Mouse (Mus musculus): ENCODE measurements around the gene Bcl7a. TPM values are rescaled to one million over a fixed set of nuclear protein-coding genes. Genes with fewer than 3 reads are reported as not detected.

Gene Bcl7a
- polyA plus RNA-seq, 1 experiment from 2014 or later = 5.9 TPM

DNA sequence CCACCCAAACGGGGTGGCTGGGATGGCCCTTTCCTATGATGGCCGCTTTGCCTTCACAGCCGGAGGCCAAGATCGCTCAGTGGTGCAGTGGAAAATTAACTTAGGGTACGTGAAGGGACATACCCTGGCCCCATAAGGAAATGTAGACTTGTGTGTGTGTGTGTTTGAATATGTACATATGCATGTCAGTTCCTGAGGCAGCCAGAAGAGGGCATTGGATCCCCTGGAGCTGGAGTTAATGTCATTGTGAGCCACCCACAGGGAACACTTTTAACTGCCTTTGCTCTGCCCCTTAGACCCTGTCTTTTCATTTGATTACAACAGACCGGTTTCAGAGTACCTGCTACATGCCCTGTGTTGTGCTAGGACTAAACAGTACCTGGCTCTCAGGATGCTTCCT lies 45.1 kb upstream of the Bcl7a start:
- no peaks in the 10 kb centered on the region for H3K27me3 ChIP-seq (ENCODE audit: control insufficient read depth, insufficient read depth, low read length)
- H3K9ac ChIP-seq (ENCODE audit: low read length) = no peak overlapping the region
- 86% methylated on average over 6 of the region's 6 CpGs for WGBS
- no peaks in the 10 kb centered on the region for H3K36me3 ChIP-seq (ENCODE audit: control insufficient read depth, insufficient read depth, low read length)
- DNase-seq (ENCODE audit: low spot score) = no peak
- no peak for ATAC-seq (ENCODE audit: low FRiP score, low TSS enrichment)
- TF ChIP-seq EP300 (optimal IDR thresholded peaks at IDR 0.05) (no peak), CTCF (IDR thresholded peaks at IDR 0.05; ENCODE audit: low read depth) (peak; percentile 57)
- no peaks in the 10 kb centered on the region for H3K9me3 ChIP-seq (ENCODE audit: control insufficient read depth, low read length)
- H3K27ac ChIP-seq (replicated peaks) = no peak overlapping the region
- H3K4me1 ChIP-seq (replicated peaks; ENCODE audit: control insufficient read depth, insufficient read depth) = no peaks in the 10 kb centered on the region
- H3K4me3 ChIP-seq (ENCODE audit: low read depth, low read length) = no peak overlapping the region
- H3K4me2 ChIP-seq (replicated peaks; ENCODE audit: low read depth) = no peak overlapping the region

DNA sequence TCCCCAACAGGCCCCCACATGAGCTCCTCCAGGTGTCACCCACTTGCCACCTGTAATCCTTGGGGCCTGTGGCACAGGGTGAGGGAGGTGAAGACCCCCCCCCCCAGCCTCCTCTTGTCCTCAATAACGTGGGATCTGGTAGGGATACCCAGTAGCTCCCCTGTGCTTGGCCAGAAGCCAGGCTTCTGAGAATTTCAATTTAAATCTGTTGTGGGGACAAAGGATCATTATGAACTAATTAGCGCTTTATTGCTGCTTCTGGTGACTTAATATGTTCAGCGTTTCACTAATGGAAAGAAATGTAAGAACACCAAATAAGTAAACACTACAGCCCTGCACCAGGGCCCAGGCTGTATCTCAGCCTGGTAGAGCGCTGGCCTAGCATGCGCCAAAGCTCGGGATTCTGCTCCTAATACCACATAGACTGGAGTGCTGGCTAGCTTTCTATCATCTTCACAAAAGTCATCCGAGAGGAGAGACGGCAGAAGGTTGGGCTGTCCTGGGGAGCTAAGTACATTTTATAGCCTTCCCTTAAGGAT lies 43.1 kb upstream of the Bcl7a start:
- ATAC-seq (ENCODE audit: low FRiP score, low TSS enrichment) = no peak
- H3K4me2 ChIP-seq (replicated peaks; ENCODE audit: low read depth) = no peak overlapping the region
- H3K9ac ChIP-seq (ENCODE audit: low read length) = no peak overlapping the region
- no peaks in the 10 kb centered on the region for H3K9me3 ChIP-seq (ENCODE audit: control insufficient read depth, low read length)
- no peaks in the 10 kb centered on the region for H3K27me3 ChIP-seq (ENCODE audit: control insufficient read depth, insufficient read depth, low read length)
- no peak for DNase-seq (ENCODE audit: low spot score)
- H3K36me3 ChIP-seq (ENCODE audit: control insufficient read depth, insufficient read depth, low read length) = no peaks in the 10 kb centered on the region
- no peak overlapping the region for H3K4me3 ChIP-seq (ENCODE audit: low read depth, low read length)
- no peaks in the 10 kb centered on the region for H3K4me1 ChIP-seq (replicated peaks; ENCODE audit: control insufficient read depth, insufficient read depth)
- 71% methylated on average over 8 of the region's 8 CpGs for WGBS
- no peak overlapping the region for H3K27ac ChIP-seq (replicated peaks)
- TF ChIP-seq CTCF (IDR thresholded peaks at IDR 0.05; ENCODE audit: low read depth) (no peak), EP300 (optimal IDR thresholded peaks at IDR 0.05) (no peak)

DNA sequence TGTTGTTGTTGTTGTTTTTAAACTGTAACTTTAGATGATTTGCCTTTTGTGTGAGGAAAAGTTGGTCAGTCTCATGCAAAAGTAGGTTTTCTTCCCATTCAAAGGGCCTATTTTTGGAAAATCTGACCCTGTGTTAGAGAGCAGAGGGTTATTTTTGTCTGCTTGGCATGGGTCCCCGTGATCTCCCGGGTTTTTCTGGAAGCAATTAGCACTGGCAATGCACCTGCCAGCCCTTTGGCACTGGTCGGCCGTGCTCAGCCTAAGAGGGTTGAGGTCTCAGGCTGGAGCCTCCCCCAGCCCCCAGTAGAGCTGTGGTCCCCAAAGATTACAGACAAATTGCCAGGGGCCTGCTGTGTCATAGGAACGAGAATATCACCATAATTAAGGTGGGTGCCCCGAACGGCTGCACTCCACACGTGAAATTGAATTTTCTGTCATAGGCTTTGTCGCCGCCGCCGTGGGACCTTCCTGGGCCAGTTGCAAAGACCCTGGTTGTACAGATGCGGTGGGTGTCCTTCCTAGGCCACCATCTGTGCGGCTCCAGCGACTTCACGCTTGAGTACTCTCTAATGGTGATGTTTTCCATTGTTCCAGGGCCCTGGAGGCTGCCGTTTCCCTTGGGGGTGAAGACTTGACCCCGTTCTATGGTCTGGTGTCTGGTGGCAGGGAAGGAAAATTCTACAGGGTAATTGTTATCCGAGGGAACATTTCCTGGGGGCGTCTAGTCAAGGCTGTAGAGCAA lies 41.7 kb upstream of the Bcl7a start:
- TF ChIP-seq EP300 (optimal IDR thresholded peaks at IDR 0.05) = no peak
- TF ChIP-seq CTCF (IDR thresholded peaks at IDR 0.05; ENCODE audit: low read depth) = no peak
- Histone ChIP-seq H3K4me3 (ENCODE audit: low read depth, low read length) (no peak overlapping the region), H3K27ac (replicated peaks) (no peak overlapping the region), H3K36me3 (ENCODE audit: control insufficient read depth, insufficient read depth, low read length) (no peaks in the 10 kb centered on the region), H3K4me2 (replicated peaks; ENCODE audit: low read depth) (no peak overlapping the region), H3K4me1 (replicated peaks; ENCODE audit: control insufficient read depth, insufficient read depth) (no peaks in the 10 kb centered on the region), H3K27me3 (ENCODE audit: control insufficient read depth, insufficient read depth, low read length) (no peaks in the 10 kb centered on the region), H3K9me3 (ENCODE audit: control insufficient read depth, low read length) (no peaks in the 10 kb centered on the region), H3K9ac (ENCODE audit: low read length) (no peak overlapping the region)
- DNase-seq (ENCODE audit: low spot score) = no peak
- ATAC-seq (ENCODE audit: low FRiP score, low TSS enrichment) = no peak
- 81% methylated on average over 20 of the region's 20 CpGs for WGBS

GRCm38 (mm10) chr5:123307630-123308282 lies 35.9 kb upstream of the Bcl7a start:
- no peak for TF ChIP-seq EP300 (optimal IDR thresholded peaks at IDR 0.05)
- TF ChIP-seq CTCF (IDR thresholded peaks at IDR 0.05; ENCODE audit: low read depth) = no peak
- H3K36me3 ChIP-seq (ENCODE audit: control insufficient read depth, insufficient read depth, low read length) = no peaks in the 10 kb centered on the region
- H3K4me3 ChIP-seq (ENCODE audit: low read depth, low read length) = no peak overlapping the region
- no peak for ATAC-seq (ENCODE audit: low FRiP score, low TSS enrichment)
- H3K4me2 ChIP-seq (replicated peaks; ENCODE audit: low read depth) = no peak overlapping the region
- no peaks in the 10 kb centered on the region for H3K9me3 ChIP-seq (ENCODE audit: control insufficient read depth, low read length)
- H3K9ac ChIP-seq (ENCODE audit: low read length) = no peak overlapping the region
- no peak overlapping the region for H3K27ac ChIP-seq (replicated peaks)
- H3K4me1 ChIP-seq (replicated peaks; ENCODE audit: control insufficient read depth, insufficient read depth) = no peaks in the 10 kb centered on the region
- 78% methylated on average over 18 of the region's 18 CpGs for WGBS
- no peak for DNase-seq (ENCODE audit: low spot score)
- H3K27me3 ChIP-seq (ENCODE audit: control insufficient read depth, insufficient read depth, low read length) = no peaks in the 10 kb centered on the region

GRCm38 (mm10) chr5:123309816-123310215 lies 33.8 kb upstream of the Bcl7a start:
- no peak for TF ChIP-seq EP300 (optimal IDR thresholded peaks at IDR 0.05)
- TF ChIP-seq CTCF (IDR thresholded peaks at IDR 0.05; ENCODE audit: low read depth) = no peak
- Histone ChIP-seq H3K9ac (ENCODE audit: low read length) (no peak overlapping the region), H3K4me2 (replicated peaks; ENCODE audit: low read depth) (no peak overlapping the region; the same call in 1 of the 2 replicates), H3K9me3 (ENCODE audit: control insufficient read depth, low read length) (no peaks in the 10 kb centered on the region), H3K36me3 (ENCODE audit: control insufficient read depth, insufficient read depth, low read length) (no peaks in the 10 kb centered on the region), H3K4me3 (ENCODE audit: low read depth, low read length) (no peak overlapping the region), H3K27me3 (ENCODE audit: control insufficient read depth, insufficient read depth, low read length) (no peaks in the 10 kb centered on the region), H3K27ac (replicated peaks) (no peak overlapping the region), H3K4me1 (replicated peaks; ENCODE audit: control insufficient read depth, insufficient read depth) (no peaks in the 10 kb centered on the region)
- WGBS = 30% methylated on average over 10 of the region's 10 CpGs
- ATAC-seq (ENCODE audit: low FRiP score, low TSS enrichment) = no peak; the same call in 1 of the 2 replicates
- no peak for DNase-seq (ENCODE audit: low spot score)

- H3K27me3 ChIP-seq (ENCODE audit: control insufficient read depth, insufficient read depth, low read length) = no peaks in the 10 kb centered on the region
- DNase-seq (ENCODE audit: low spot score) (no peak), ATAC-seq (ENCODE audit: low FRiP score, low TSS enrichment) (no peak)
- H3K27ac ChIP-seq (replicated peaks) = no peak overlapping the region
- no peaks in the 10 kb centered on the region for H3K36me3 ChIP-seq (ENCODE audit: control insufficient read depth, insufficient read depth, low read length)
- no peak overlapping the region for H3K9ac ChIP-seq (ENCODE audit: low read length)
- no peak overlapping the region; the same call in 1 of the 2 replicates for H3K4me2 ChIP-seq (replicated peaks; ENCODE audit: low read depth)
- no peak overlapping the region for H3K4me3 ChIP-seq (ENCODE audit: low read depth, low read length)
- H3K4me1 ChIP-seq (replicated peaks; ENCODE audit: control insufficient read depth, insufficient read depth) = no peaks in the 10 kb centered on the region
- WGBS = 38% methylated on average over 7 of the region's 7 CpGs
- H3K9me3 ChIP-seq (ENCODE audit: control insufficient read depth, low read length) = no peaks in the 10 kb centered on the region
- TF ChIP-seq CTCF (IDR thresholded peaks at IDR 0.05; ENCODE audit: low read depth) = no peak
- TF ChIP-seq EP300 (optimal IDR thresholded peaks at IDR 0.05) = no peak
These were observed 33.4 kb upstream of the Bcl7a start for GRCm38 (mm10) chr5:123310221-123310620.
